Mouse (Mus musculus): ENCODE data around the gene Gm37240. TPM values are rescaled to one million over a fixed set of nuclear protein-coding genes. Genes with fewer than 3 reads are reported as not detected.

Gm37240 gene
- polyA plus RNA-seq, 1 experiment: not detected

DNA sequence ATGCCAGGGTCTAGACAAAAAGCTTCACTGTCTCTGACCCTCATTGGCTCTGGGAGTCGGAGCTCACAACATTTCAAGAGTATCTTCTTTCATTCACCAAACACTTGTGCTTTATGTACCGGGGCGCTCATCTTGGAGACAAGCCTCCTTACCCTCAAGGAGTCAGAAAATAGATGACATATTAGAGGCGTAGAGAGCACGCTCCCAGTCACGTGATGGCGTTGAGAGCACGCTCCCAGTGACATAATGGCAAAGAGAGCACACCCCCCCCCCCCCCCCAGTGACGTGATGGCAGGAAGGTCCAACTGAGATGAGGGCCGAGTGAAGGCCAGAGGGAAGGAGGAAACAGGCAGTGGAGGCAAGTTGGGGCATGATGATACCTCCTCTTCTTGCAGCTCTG is 517.5 kb downstream of the Gm37240 start:
- Histone ChIP-seq H3K4me1 (ENCODE audit: control insufficient read depth, insufficient read depth, low read length) (peaks cover 3% of the 10 kb centered on the region), H3K27ac (ENCODE audit: insufficient read depth, low read depth, low read length) (no peak overlapping the region), H3K4me3 (ENCODE audit: insufficient read depth, low read depth, low read length) (no peak overlapping the region)
- WGBS: 90% methylated on average over 10 of the region's 10 CpGs
- no peak for TF ChIP-seq POLR2A (IDR thresholded peaks at IDR 0.05; ENCODE audit: insufficient read depth, low read depth, low read length)
- TF ChIP-seq CTCF (IDR thresholded peaks at IDR 0.05; ENCODE audit: insufficient read depth, low read depth, low read length): no peak

- TF ChIP-seq CTCF (IDR thresholded peaks at IDR 0.05; ENCODE audit: insufficient read depth, low read depth, low read length): no peak
- peaks cover 3% of the 10 kb centered on the region for H3K4me1 ChIP-seq (ENCODE audit: control insufficient read depth, insufficient read depth, low read length)
- no peak overlapping the region for H3K27ac ChIP-seq (ENCODE audit: insufficient read depth, low read depth, low read length)
- 67% methylated on average over 5 of the region's 5 CpGs for WGBS
- no peak overlapping the region for H3K4me3 ChIP-seq (ENCODE audit: insufficient read depth, low read depth, low read length)
Measured at GRCm38 (mm10) chr3:85369157-85369556, 518.2 kb downstream of the Gm37240 start.

DNA sequence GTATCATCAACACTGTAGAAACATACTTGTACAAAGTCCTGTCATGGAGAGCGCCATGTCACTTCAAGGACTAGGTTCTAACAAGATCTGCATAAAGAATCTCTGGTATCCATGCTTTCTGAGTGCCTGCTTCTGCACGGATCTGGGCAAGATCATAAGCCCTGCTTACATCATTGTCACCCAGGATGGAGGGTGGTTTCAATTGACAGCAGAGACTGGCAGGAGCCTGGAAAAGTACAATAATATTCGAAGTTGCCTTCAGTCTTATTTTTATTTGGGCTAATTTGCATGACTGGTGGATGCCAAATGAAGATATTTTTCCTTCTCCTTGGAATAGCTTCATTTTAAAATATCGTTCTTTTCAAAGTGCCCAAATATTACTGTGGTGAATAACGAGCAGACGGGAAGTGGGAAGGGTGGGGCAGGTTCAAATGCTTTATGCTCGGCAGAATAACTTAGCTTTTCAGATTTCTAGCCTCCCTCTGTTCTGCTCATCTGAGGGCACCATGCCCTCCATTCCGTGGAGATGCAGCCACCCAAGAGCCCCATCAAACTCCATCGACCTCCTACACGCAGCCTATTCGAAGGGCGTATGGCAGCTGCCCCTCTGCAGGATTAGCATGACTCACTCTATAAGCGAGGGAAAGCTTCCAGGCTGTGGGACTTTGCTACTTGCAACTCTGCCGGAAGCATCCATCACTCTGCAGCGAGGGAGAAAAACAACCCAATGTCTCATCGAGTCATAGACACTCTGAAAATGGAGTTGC is 518.8 kb downstream of the Gm37240 start:
- H3K4me1 ChIP-seq (ENCODE audit: control insufficient read depth, insufficient read depth, low read length): peaks cover 3% of the 10 kb centered on the region
- no peak overlapping the region for H3K27ac ChIP-seq (ENCODE audit: insufficient read depth, low read depth, low read length)
- 68% methylated on average over 16 of the region's 16 CpGs for WGBS
- H3K4me3 ChIP-seq (ENCODE audit: insufficient read depth, low read depth, low read length): no peak overlapping the region
- no peak for TF ChIP-seq POLR2A (IDR thresholded peaks at IDR 0.05; ENCODE audit: insufficient read depth, low read depth, low read length)
- TF ChIP-seq CTCF (IDR thresholded peaks at IDR 0.05; ENCODE audit: insufficient read depth, low read depth, low read length): no peak

- Histone ChIP-seq H3K4me3 (ENCODE audit: insufficient read depth, low read depth, low read length) (no peak overlapping the region), H3K4me1 (ENCODE audit: control insufficient read depth, insufficient read depth, low read length) (peaks cover 3% of the 10 kb centered on the region), H3K27ac (ENCODE audit: insufficient read depth, low read depth, low read length) (no peak overlapping the region)
- TF ChIP-seq POLR2A (IDR thresholded peaks at IDR 0.05; ENCODE audit: insufficient read depth, low read depth, low read length) (no peak), CTCF (IDR thresholded peaks at IDR 0.05; ENCODE audit: insufficient read depth, low read depth, low read length) (no peak)
- WGBS: 59% methylated on average over 5 of the region's 5 CpGs
Measured at GRCm38 (mm10) chr3:85364591-85365343, 522.6 kb downstream of the Gm37240 start.

DNA sequence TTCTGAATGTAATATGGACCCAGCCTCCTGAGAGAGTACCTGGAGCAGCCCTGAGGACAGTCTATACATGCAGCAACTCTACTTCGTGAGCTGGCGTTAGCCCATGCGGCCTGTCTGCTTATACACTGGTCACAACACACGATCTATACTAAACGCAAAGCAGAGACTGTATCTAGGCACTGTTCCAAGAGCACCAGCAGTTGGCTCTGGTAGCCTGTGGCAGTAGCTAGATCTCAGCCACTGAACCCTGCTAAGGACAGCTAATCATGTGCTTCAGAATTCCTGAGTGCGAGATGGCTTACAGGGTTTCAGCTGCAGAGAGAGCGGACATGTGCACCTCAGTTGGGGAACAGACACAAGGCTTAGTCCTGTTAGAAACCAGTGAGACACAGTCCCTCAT is 524.4 kb downstream of the Gm37240 start:
- TF ChIP-seq CTCF (IDR thresholded peaks at IDR 0.05; ENCODE audit: insufficient read depth, low read depth, low read length) (no peak), POLR2A (IDR thresholded peaks at IDR 0.05; ENCODE audit: insufficient read depth, low read depth, low read length) (no peak)
- H3K4me1 ChIP-seq (ENCODE audit: control insufficient read depth, insufficient read depth, low read length): no peaks in the 10 kb centered on the region
- WGBS: 80% methylated on average over 7 of the region's 7 CpGs
- no peak overlapping the region for H3K27ac ChIP-seq (ENCODE audit: insufficient read depth, low read depth, low read length)
- H3K4me3 ChIP-seq (ENCODE audit: insufficient read depth, low read depth, low read length): no peak overlapping the region

DNA sequence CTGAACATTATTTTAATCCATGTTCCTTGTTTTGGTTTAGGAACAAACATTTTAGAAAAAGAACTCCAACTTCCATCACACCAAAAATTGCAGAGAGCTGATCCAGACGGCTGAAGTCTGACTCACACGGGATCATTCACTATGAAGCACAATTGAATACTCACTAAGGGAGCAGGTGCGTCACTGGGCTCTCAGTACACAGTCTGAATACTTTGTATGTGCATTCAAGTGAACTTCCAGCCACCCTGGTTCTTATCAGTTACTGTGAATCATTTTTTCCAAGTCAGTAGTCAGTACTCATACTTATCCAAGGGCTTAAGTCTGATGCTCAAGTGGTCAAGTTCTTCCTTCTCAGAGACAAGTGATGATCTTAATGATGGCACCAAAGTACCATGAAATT is 530.9 kb downstream of the Gm37240 start:
- Histone ChIP-seq H3K4me1 (ENCODE audit: control insufficient read depth, insufficient read depth, low read length) (no peaks in the 10 kb centered on the region), H3K4me3 (ENCODE audit: insufficient read depth, low read depth, low read length) (no peak overlapping the region), H3K27ac (ENCODE audit: insufficient read depth, low read depth, low read length) (no peak overlapping the region)
- TF ChIP-seq CTCF (IDR thresholded peaks at IDR 0.05; ENCODE audit: insufficient read depth, low read depth, low read length) (no peak), POLR2A (IDR thresholded peaks at IDR 0.05; ENCODE audit: insufficient read depth, low read depth, low read length) (no peak)
- 73% methylated on average over 3 of the region's 3 CpGs for WGBS

DNA sequence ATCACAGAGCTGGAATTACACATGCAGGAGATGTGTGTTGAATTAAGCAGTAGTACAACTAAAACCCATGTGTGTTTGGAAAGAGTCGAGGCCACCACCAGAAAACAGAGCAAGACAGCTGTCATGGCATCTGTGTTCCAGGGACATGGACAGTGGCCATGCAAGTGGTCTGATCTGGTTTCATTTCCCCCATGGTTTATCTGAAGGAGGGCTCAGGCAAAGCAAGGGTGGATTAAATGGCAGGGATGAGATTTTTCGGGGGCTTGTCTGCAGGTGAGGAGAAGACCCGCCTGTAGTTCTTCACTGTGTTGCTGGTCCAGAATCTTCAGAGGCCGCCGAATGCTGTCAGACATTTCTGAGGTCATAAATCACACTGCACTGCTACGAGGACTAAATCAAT is 539.3 kb downstream of the Gm37240 start:
- no peak for TF ChIP-seq POLR2A (IDR thresholded peaks at IDR 0.05; ENCODE audit: insufficient read depth, low read depth, low read length)
- TF ChIP-seq CTCF (IDR thresholded peaks at IDR 0.05; ENCODE audit: insufficient read depth, low read depth, low read length): no peak
- WGBS: 88% methylated on average over 6 of the region's 6 CpGs
- Histone ChIP-seq H3K4me3 (ENCODE audit: insufficient read depth, low read depth, low read length) (no peak overlapping the region), H3K27ac (ENCODE audit: insufficient read depth, low read depth, low read length) (no peak overlapping the region), H3K4me1 (ENCODE audit: control insufficient read depth, insufficient read depth, low read length) (no peaks in the 10 kb centered on the region)

DNA sequence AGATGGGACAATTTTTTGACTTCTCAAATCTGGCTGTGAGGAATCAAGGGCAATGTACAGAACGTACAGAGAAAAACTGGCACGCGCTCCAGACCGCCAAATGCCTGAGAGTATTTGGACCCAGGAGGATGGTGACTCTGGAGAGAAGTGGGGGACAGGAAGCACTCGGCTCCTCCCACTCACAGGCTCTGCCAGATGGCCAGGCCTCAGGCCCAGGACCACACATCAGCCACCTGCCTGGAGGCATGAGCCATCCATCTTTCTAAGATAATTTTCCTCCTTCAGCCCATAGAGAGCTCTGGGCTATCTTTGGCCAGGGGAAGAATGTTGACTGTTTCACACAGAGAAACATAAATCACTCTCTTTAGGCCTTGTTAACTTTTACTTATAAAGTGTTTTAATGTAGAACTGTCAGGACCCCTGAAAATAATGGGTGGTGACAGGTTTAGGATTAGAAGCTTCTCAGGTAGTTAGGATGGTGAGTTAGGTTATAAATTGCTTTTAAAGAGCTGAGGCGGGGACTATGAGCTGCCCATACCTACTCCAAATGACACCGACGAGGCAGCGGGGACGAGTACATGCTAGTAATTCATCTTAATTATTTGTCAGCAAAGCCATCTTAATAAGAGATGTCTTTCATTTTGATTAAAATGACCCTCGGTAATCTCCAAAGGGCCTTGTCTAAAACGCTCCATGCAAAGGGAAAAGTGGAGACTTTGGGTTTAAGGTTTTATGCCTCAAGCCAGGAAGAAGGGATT is 546.0 kb downstream of the Gm37240 start:
- Histone ChIP-seq H3K4me1 (ENCODE audit: control insufficient read depth, insufficient read depth, low read length) (peaks cover 2% of the 10 kb centered on the region), H3K27ac (ENCODE audit: insufficient read depth, low read depth, low read length) (no peak overlapping the region), H3K4me3 (ENCODE audit: insufficient read depth, low read depth, low read length) (no peak overlapping the region)
- WGBS: 96% methylated on average over 12 of the region's 12 CpGs
- no peak for TF ChIP-seq POLR2A (IDR thresholded peaks at IDR 0.05; ENCODE audit: insufficient read depth, low read depth, low read length)
- TF ChIP-seq CTCF (IDR thresholded peaks at IDR 0.05; ENCODE audit: insufficient read depth, low read depth, low read length): no peak

DNA sequence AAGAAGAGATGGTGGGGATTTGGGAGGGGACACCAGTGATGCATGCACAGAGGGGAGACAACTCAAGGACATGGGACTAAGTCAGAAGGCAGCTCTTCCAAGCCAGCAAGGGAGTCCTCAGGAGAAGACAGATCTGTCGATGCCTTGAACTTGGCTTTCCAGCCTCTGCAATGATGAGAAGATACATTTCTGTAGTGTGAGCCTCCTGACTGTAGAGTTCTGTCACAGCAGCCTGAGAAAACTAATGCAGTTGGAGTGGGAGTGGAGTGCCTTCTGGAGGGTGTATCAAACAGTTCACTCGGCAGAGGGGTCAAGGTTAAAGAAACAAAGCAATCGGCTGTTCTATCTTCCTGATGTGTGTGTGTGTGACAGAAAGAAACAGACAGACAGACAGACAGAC is 546.8 kb downstream of the Gm37240 start:
- Histone ChIP-seq H3K4me1 (ENCODE audit: control insufficient read depth, insufficient read depth, low read length) (peaks cover 2% of the 10 kb centered on the region), H3K4me3 (ENCODE audit: insufficient read depth, low read depth, low read length) (no peak overlapping the region), H3K27ac (ENCODE audit: insufficient read depth, low read depth, low read length) (no peak overlapping the region)
- TF ChIP-seq CTCF (IDR thresholded peaks at IDR 0.05; ENCODE audit: insufficient read depth, low read depth, low read length) (no peak), POLR2A (IDR thresholded peaks at IDR 0.05; ENCODE audit: insufficient read depth, low read depth, low read length) (no peak)
- WGBS: 71% methylated on average over 3 of the region's 3 CpGs

Measured in olfactory bulb, adult 2 months (tissue).